Mouse (Mus musculus): ENCODE data around the gene Sdsl. TPM values are rescaled to one million over a fixed set of nuclear protein-coding genes. Genes with fewer than 3 reads are reported as not detected.

The Sdsl gene
- polyA plus RNA-seq, 1 experiment from 2014 or later, result 16.7 TPM

DNA sequence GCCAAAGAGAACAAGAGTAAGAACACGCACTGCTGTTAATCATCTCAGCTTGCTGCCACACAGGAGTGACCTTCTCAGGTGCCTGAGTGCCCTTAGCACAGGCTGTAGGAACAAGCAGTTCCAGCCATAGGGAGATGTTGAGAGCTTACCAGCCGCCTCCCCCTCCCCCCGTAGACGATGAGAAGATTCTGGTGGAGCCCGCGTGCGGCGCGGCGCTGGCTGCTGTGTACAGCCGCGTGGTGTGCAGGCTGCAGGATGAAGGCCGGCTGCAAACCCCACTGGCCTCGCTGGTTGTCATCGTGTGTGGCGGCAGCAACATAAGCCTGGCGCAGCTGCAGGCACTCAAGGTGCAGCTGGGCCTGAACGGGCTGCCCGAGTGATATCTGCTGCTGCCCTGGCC is 10.8 kb upstream of the Sdsl start:
- Histone ChIP-seq H3K4me2 (ENCODE audit: low read depth, low read length) (no peak overlapping the region), H3K36me3 (ENCODE audit: control insufficient read depth, insufficient read depth, low read length) (peaks cover 16% of the 10 kb centered on the region; the same call in 1 of the 2 replicates), H3K4me3 (replicated peaks; ENCODE audit: low read length) (no peak overlapping the region), H3K4me1 (ENCODE audit: control insufficient read depth, insufficient read depth, low read length) (no peaks in the 10 kb centered on the region), H3K27me3 (ENCODE audit: control insufficient read depth, insufficient read depth, low read length) (no peaks in the 10 kb centered on the region), H3K9ac (ENCODE audit: low read length) (no peak overlapping the region), H3K27ac (ENCODE audit: low read length) (no peak overlapping the region), H3K9me3 (replicated peaks; ENCODE audit: control insufficient read depth, low read length) (no peaks in the 10 kb centered on the region)
- 80% methylated on average over 19 of the region's 19 CpGs for WGBS
- no peak for ATAC-seq (ENCODE audit: insufficient read depth, low FRiP score)

DNA sequence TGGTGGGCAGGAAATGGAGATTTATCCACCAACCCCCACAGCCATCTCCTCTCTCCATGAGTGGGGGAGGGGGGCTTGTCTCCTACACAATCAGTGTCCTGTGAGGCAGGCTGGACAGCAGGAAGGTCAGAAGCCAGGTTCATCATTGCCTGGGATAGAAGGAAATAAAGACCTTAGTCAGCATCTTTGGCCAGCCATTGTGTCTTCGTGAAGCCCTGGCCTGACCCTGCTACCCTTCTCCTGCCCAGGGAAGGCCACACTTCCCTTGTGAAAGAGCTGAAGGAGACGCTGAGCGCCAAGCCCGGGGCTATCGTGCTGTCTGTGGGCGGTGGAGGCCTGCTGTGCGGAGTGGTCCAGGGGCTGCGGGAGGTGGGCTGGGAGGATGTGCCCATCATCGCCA is 8.6 kb upstream of the Sdsl start:
- no peaks in the 10 kb centered on the region for H3K4me1 ChIP-seq (ENCODE audit: control insufficient read depth, insufficient read depth, low read length)
- WGBS, result 72% methylated on average over 9 of the region's 9 CpGs
- H3K4me3 ChIP-seq (replicated peaks; ENCODE audit: low read length), result no peak overlapping the region
- no peak for ATAC-seq (ENCODE audit: insufficient read depth, low FRiP score)
- H3K27ac ChIP-seq (ENCODE audit: low read length), result no peak overlapping the region
- H3K4me2 ChIP-seq (ENCODE audit: low read depth, low read length), result no peak overlapping the region
- H3K9ac ChIP-seq (ENCODE audit: low read length), result no peak overlapping the region
- H3K27me3 ChIP-seq (ENCODE audit: control insufficient read depth, insufficient read depth, low read length), result no peaks in the 10 kb centered on the region
- H3K9me3 ChIP-seq (replicated peaks; ENCODE audit: control insufficient read depth, low read length), result no peaks in the 10 kb centered on the region
- H3K36me3 ChIP-seq (ENCODE audit: control insufficient read depth, insufficient read depth, low read length), result 0 out of 2 replicates have a peak, but pooled peaks cover 7% of the 10 kb centered on the region

DNA sequence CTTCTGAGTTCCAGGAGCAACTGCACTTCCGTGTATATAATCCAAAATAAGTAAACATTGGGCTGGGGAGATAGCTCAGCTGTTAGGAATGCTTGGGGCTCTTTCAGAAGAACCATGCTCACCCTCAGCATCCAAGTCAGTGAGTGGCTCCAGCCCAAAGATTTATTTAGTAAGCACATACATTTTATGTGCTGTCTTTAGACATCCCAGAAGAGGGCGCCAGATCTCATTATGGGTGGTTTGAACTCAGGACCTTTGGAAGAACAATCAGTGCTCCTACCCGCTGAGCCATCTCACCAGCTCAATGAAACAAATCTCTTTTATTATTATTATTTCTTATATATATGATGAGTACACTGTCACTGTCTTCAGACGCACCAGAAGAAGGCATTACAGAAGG is 6.9 kb upstream of the Sdsl start:
- H3K4me1 ChIP-seq (ENCODE audit: control insufficient read depth, insufficient read depth, low read length), result no peaks in the 10 kb centered on the region
- no peak for ATAC-seq (ENCODE audit: insufficient read depth, low FRiP score)
- no peak overlapping the region for H3K27ac ChIP-seq (ENCODE audit: low read length)
- no peak overlapping the region for H3K9ac ChIP-seq (ENCODE audit: low read length)
- no peak overlapping the region for H3K4me3 ChIP-seq (replicated peaks; ENCODE audit: low read length)
- H3K4me2 ChIP-seq (ENCODE audit: low read depth, low read length), result no peak overlapping the region
- no peaks in the 10 kb centered on the region for H3K9me3 ChIP-seq (replicated peaks; ENCODE audit: control insufficient read depth, low read length)
- 56% methylated on average over 4 of the region's 4 CpGs for whole genome bisulfite sequencing
- H3K36me3 ChIP-seq (ENCODE audit: control insufficient read depth, insufficient read depth, low read length), result no peaks in the 10 kb centered on the region
- H3K27me3 ChIP-seq (ENCODE audit: control insufficient read depth, insufficient read depth, low read length), result no peaks in the 10 kb centered on the region

DNA sequence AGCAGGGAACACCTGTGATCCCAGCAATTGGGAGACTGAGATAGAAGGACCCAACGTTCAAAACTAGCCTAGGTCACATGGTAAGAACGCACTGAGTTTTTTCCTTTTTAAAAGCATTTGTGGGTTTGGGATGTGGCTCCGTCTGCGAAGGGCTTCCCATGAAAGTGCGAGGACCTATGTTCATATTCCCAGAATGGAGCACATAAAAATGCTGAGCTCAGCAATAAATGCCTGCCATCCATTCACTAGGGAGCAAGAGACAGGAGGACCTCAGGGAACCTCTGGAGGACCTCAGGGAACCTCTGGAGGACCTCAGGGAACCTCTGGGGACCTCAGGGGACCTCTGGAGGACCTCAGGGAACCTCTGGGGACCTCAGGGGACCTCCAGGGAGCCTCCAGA is 5.4 kb upstream of the Sdsl start:
- ATAC-seq (ENCODE audit: insufficient read depth, low FRiP score), result no peak
- H3K4me1 ChIP-seq (ENCODE audit: control insufficient read depth, insufficient read depth, low read length), result no peaks in the 10 kb centered on the region
- no peak overlapping the region for H3K27ac ChIP-seq (ENCODE audit: low read length)
- H3K4me2 ChIP-seq (ENCODE audit: low read depth, low read length), result no peak overlapping the region
- WGBS, result 90% methylated on average over 5 of the region's 5 CpGs
- H3K9ac ChIP-seq (ENCODE audit: low read length), result no peak overlapping the region
- H3K4me3 ChIP-seq (replicated peaks; ENCODE audit: low read length), result no peak overlapping the region
- H3K36me3 ChIP-seq (ENCODE audit: control insufficient read depth, insufficient read depth, low read length), result no peaks in the 10 kb centered on the region
- no peaks in the 10 kb centered on the region; the same call in 1 of the 2 replicates for H3K27me3 ChIP-seq (ENCODE audit: control insufficient read depth, insufficient read depth, low read length)
- no peaks in the 10 kb centered on the region for H3K9me3 ChIP-seq (replicated peaks; ENCODE audit: control insufficient read depth, low read length)

DNA sequence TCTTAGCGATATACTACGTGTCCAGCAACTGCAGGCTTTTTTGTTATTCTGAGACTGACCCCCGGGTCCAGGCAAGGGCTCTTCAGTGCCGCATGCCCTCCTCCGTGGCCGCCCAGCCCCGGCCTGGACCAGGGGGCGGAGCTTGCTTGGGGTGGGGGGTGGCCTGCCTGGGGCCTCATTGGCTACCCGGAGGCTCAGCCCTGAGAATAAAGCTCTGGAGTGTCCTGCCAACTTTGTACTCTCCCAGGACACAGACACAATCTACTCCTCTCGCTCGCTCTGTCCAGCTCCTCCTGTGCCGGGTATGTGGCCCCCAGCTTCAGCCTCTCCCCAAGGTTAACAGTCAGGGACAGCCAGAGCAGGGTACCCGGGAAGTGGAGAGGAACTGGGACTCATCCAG is 3.7 kb upstream of the Sdsl start, which contains the start of gene Sds:
TSS of gene Sds (plus strand) at position 231 of the 400 bp plus-strand sequence.
- Histone ChIP-seq H3K27ac (ENCODE audit: low read length) (no peak within 1 kb of the TSS), H3K9me3 (replicated peaks; ENCODE audit: control insufficient read depth, low read length) (no peaks in the 10 kb centered on the region), H3K4me2 (ENCODE audit: low read depth, low read length) (0 out of 2 replicates have a peak within 1 kb of the TSS, but pooled peaks have one; percentile 6), H3K4me3 (replicated peaks; ENCODE audit: low read length) (no peak within 1 kb of the TSS), H3K27me3 (ENCODE audit: control insufficient read depth, insufficient read depth, low read length) (no peaks in the 10 kb centered on the region; the same call in 1 of the 2 replicates), H3K4me1 (ENCODE audit: control insufficient read depth, insufficient read depth, low read length) (no peaks in the 10 kb centered on the region), H3K36me3 (ENCODE audit: control insufficient read depth, insufficient read depth, low read length) (no peaks in the 10 kb centered on the region), H3K9ac (ENCODE audit: low read length) (no peak within 1 kb of the TSS)
- no peak for ATAC-seq (ENCODE audit: insufficient read depth, low FRiP score)
- WGBS, result 16% methylated on average over 13 of the region's 13 CpGs

DNA sequence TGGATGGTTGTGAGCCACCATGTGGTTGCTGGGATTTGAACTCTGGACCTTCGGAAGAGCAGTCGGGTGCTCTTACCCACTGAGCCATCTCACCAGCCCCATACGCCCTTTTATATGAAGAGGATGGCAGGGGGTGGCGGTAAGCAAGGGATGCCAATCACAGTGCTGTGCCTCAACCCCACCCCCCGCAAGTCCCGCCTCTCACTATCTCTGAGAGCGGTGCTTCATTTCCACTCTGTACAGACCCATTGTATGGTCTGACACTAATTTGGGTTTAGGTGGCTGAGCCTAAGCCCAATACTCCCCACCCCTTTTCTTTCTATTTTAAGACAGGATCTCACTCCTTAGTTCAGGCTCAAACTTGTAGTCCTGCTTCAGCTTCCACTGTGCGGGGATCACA is 3.3 kb upstream of the Sdsl start:
- WGBS, result 63% methylated on average over 8 of the region's 8 CpGs
- no peak for ATAC-seq (ENCODE audit: insufficient read depth, low FRiP score)
- no peaks in the 10 kb centered on the region for H3K9me3 ChIP-seq (replicated peaks; ENCODE audit: control insufficient read depth, low read length)
- H3K4me1 ChIP-seq (ENCODE audit: control insufficient read depth, insufficient read depth, low read length), result no peaks in the 10 kb centered on the region
- no peaks in the 10 kb centered on the region for H3K36me3 ChIP-seq (ENCODE audit: control insufficient read depth, insufficient read depth, low read length)
- H3K9ac ChIP-seq (ENCODE audit: low read length), result no peak overlapping the region
- H3K27me3 ChIP-seq (ENCODE audit: control insufficient read depth, insufficient read depth, low read length), result no peaks in the 10 kb centered on the region; the same call in 1 of the 2 replicates
- H3K4me2 ChIP-seq (ENCODE audit: low read depth, low read length), result 0 out of 2 replicates have a peak overlapping the region, but pooled peaks have one; percentile 6
- H3K4me3 ChIP-seq (replicated peaks; ENCODE audit: low read length), result no peak overlapping the region
- H3K27ac ChIP-seq (ENCODE audit: low read length), result no peak overlapping the region

DNA sequence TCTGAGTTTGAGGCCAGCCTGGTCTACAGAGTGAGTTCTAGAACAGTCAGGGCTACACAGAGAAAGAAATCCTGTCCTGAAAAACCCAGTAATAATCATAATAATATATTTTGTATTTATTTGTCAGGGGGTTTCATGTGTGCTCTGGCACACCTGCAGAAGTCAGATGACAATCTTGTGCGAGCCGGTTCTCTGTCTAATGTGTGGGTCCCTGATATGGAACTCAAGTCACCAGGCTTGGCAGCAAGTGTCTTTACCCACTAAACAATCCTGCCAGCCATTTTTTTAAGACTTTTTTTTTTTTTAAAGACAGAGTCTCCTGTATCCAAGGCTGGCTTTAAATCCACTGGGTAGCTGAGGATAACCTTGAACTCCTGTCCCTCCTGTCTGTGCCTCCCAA is 751 bp upstream of the Sdsl start:
- Histone ChIP-seq H3K27me3 (ENCODE audit: control insufficient read depth, insufficient read depth, low read length) (no peaks in the 10 kb centered on the region; the same call in 1 of the 2 replicates), H3K9ac (ENCODE audit: low read length) (no peak overlapping the region), H3K27ac (ENCODE audit: low read length) (no peak overlapping the region), H3K4me2 (ENCODE audit: low read depth, low read length) (no peak overlapping the region), H3K9me3 (replicated peaks; ENCODE audit: control insufficient read depth, low read length) (no peaks in the 10 kb centered on the region), H3K4me1 (ENCODE audit: control insufficient read depth, insufficient read depth, low read length) (no peaks in the 10 kb centered on the region), H3K36me3 (ENCODE audit: control insufficient read depth, insufficient read depth, low read length) (no peaks in the 10 kb centered on the region), H3K4me3 (replicated peaks; ENCODE audit: low read length) (no peak overlapping the region)
- WGBS, result 84% methylated on average over 2 of the region's 2 CpGs
- no peak for ATAC-seq (ENCODE audit: insufficient read depth, low FRiP score)

DNA sequence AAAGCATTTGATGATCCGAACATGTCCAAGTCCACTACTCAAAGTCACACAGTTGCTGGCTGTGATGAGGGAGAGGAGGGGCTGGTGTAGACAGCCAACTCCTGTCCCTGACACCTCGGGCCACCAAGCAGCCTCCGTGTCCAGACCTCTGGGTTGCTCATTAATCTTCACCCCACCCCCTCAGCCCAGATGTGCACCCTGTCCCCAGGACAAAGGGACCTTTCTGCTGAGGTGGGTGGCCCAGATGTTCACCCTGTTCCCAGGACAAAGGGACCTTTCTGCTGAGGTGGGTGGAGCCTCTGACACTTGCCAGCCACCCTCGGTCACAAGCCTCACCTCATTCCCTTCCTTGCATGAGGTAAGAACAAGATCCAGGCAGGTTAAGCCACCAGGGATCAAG is 1.1 kb downstream of the Sdsl start:
- H3K36me3 ChIP-seq (ENCODE audit: control insufficient read depth, insufficient read depth, low read length), result no peaks in the 10 kb centered on the region
- no peak overlapping the region for H3K4me2 ChIP-seq (ENCODE audit: low read depth, low read length)
- H3K27me3 ChIP-seq (ENCODE audit: control insufficient read depth, insufficient read depth, low read length), result no peaks in the 10 kb centered on the region; the same call in 1 of the 2 replicates
- no peak overlapping the region for H3K9ac ChIP-seq (ENCODE audit: low read length)
- no peak overlapping the region for H3K4me3 ChIP-seq (replicated peaks; ENCODE audit: low read length)
- H3K4me1 ChIP-seq (ENCODE audit: control insufficient read depth, insufficient read depth, low read length), result no peaks in the 10 kb centered on the region
- no peak overlapping the region for H3K27ac ChIP-seq (ENCODE audit: low read length)
- WGBS, result 37% methylated on average over 4 of the region's 4 CpGs
- no peaks in the 10 kb centered on the region for H3K9me3 ChIP-seq (replicated peaks; ENCODE audit: control insufficient read depth, low read length)
- 0 out of 2 replicates have a peak, but pooled peaks have one; percentile 34 for ATAC-seq (ENCODE audit: insufficient read depth, low FRiP score)

DNA sequence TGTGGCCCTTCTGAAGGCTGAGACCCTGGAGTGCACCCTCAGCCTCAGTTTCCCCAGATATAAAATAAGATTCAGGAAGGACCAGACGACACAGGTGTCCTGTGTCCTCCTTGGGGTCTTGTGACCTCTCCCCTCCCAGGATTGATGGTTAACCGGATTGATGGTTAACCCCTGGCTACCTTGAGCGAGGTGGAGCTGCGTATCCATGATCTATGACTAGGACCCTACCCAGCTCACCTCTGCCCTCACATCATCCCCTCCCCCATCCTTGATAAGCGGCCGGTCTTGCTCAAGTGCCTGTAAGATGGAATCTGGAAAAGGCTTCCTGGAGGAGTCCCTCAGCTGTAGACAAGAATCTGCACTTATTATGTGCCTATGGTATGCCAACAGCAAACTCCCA is 3.8 kb downstream of the Sdsl start:
- Histone ChIP-seq H3K27ac (ENCODE audit: low read length) (no peak overlapping the region), H3K27me3 (ENCODE audit: control insufficient read depth, insufficient read depth, low read length) (no peaks in the 10 kb centered on the region; the same call in 1 of the 2 replicates), H3K36me3 (ENCODE audit: control insufficient read depth, insufficient read depth, low read length) (no peaks in the 10 kb centered on the region), H3K9ac (ENCODE audit: low read length) (no peak overlapping the region), H3K4me3 (replicated peaks; ENCODE audit: low read length) (no peak overlapping the region), H3K4me2 (ENCODE audit: low read depth, low read length) (no peak overlapping the region), H3K9me3 (replicated peaks; ENCODE audit: control insufficient read depth, low read length) (peaks cover 6% of the 10 kb centered on the region), H3K4me1 (ENCODE audit: control insufficient read depth, insufficient read depth, low read length) (no peaks in the 10 kb centered on the region)
- 61% methylated on average over 6 of the region's 6 CpGs for WGBS
- no peak for ATAC-seq (ENCODE audit: insufficient read depth, low FRiP score)
